Comparison of ENCODE assay signal across 17 mouse cellular contexts in genomic region chr13:109706141-109706540, GRCm38 (mm10).
"Had no signal": no experiment of that assay in that cellular context is flagged by ENCODE, and none has a peak within 500 bp of the region (broad histone marks: within the 10 kb centered on the region; RNA-seq: fewer than 3 reads in every experiment).

No protein-coding gene starts in this region.

- H3K27me3 ChIP-seq: lung, embryonic 15.5 days; megakaryocyte, embryonic 14.5 days; midbrain, embryonic 12.5 days; midbrain, embryonic 15.5 days; neural tube, embryonic 12.5 days; stomach, embryonic 15.5 days had no signal

- H3K27ac ChIP-seq: lung, embryonic 15.5 days; macrophage; midbrain, embryonic 15.5 days; neural tube, embryonic 12.5 days; stomach, embryonic 15.5 days; stomach, postnatal 0 days had no signal

- DNase-seq: liver, postnatal 0 days; lung, adult 2 months; lung, postnatal 14 days; lung, postnatal 36 days; right cerebral cortex, postnatal 14 days; thymus, adult 2 months; thymus, postnatal 25 days; thymus, postnatal 4 days had no signal

- H3K9me3 ChIP-seq: lung, embryonic 15.5 days; megakaryocyte, embryonic 14.5 days; midbrain, embryonic 12.5 days; midbrain, embryonic 15.5 days; neural tube, embryonic 12.5 days; stomach, embryonic 15.5 days had no signal

- ATAC-seq: liver, postnatal 0 days; lung, postnatal 0 days; midbrain, embryonic 15.5 days had no signal

- H3K36me3 ChIP-seq: lung, embryonic 15.5 days; midbrain, embryonic 12.5 days; midbrain, embryonic 15.5 days; neural tube, embryonic 12.5 days; stomach, embryonic 15.5 days had no signal

- H3K4me3 ChIP-seq: lung, embryonic 15.5 days; megakaryocyte, embryonic 14.5 days; midbrain, embryonic 12.5 days; midbrain, embryonic 15.5 days; neural tube, embryonic 12.5 days; stomach, embryonic 15.5 days had no signal

- H3K9ac ChIP-seq: liver, postnatal 0 days; lung, embryonic 15.5 days; midbrain, embryonic 12.5 days; midbrain, embryonic 15.5 days; neural tube, embryonic 12.5 days; stomach, embryonic 15.5 days had no signal

- H3K4me2 ChIP-seq: lung, embryonic 15.5 days; midbrain, embryonic 12.5 days; midbrain, embryonic 15.5 days; neural tube, embryonic 12.5 days; stomach, embryonic 15.5 days had no signal

- H3K4me1 ChIP-seq: lung, embryonic 15.5 days; neural tube, embryonic 12.5 days; stomach, embryonic 15.5 days had no signal
